23 mouse cellular contexts compared by ENCODE assay signal in the genomic region with DNA sequence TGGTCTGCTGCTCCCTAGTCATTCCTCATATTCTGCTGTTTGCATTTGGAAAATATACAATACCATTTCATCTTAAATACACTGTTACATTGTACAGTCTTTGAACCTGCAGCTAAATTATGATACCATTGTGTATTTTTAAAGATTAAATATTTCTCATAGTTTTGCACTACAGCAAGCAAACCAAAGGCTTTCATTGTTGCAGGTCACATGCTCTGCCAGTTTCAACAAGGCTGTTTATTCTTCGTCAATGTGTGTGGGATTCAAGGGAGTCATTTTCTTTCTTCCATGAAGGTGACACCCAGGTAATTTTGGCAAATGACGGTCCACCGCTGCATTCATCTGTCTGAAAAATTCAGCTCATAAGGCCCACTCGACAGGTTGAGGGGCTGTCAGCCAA.
DNase-seq lines count a peak whose midpoint lies in the region; ATAC-seq and TF ChIP-seq lines count a peak whose summit lies in the region.
"Had no signal": no experiment of that assay in that cellular context is flagged by ENCODE, and none has a peak within 500 bp of the region (broad histone marks: within the 10 kb centered on the region; RNA-seq: fewer than 3 reads in every experiment).

No protein-coding gene starts in this region.

- 86% methylated on average over 4 of the region's 4 CpGs for WGBS in heart, embryonic 11.5 days (ENCODE audit: insufficient replicate concordance)
- WGBS in stomach, embryonic 14.5 days: 36% methylated on average over 4 of the region's 4 CpGs
- 45% methylated on average over 4 of the region's 4 CpGs for WGBS in stomach, embryonic 15.5 days
- WGBS in stomach, postnatal 0 days: 24% methylated on average over 4 of the region's 4 CpGs

- no peak overlapping the region for H3K27ac ChIP-seq in heart, embryonic 11.5 days (ENCODE audit: low read depth, low read length)
- H3K27ac ChIP-seq in stomach, embryonic 14.5 days (ENCODE audit: low read length): peak overlapping the region; percentile 62; the same call in 1 of the 2 replicates
- peak overlapping the region; percentile 64 for H3K27ac ChIP-seq in stomach, embryonic 15.5 days
- H3K27ac ChIP-seq in stomach, postnatal 0 days (replicated peaks): no peak overlapping the region
- H3K27ac ChIP-seq: embryonic facial prominence, embryonic 12.5 days; forebrain, embryonic 10.5 days; forebrain, embryonic 12.5 days had no signal

- H3K9me3 ChIP-seq in heart, embryonic 11.5 days (replicated peaks; ENCODE audit: control insufficient read depth, low read length): no peaks in the 10 kb centered on the region
- H3K9me3 ChIP-seq in stomach, embryonic 14.5 days (ENCODE audit: control insufficient read depth, low read depth, low read length): no peaks in the 10 kb centered on the region
- no peaks in the 10 kb centered on the region for H3K9me3 ChIP-seq in stomach, embryonic 15.5 days
- H3K9me3 ChIP-seq in stomach, postnatal 0 days (ENCODE audit: control insufficient read depth, low read length): no peaks in the 10 kb centered on the region
- H3K9me3 ChIP-seq: embryonic facial prominence, embryonic 12.5 days; embryonic facial prominence, embryonic 15.5 days; forebrain, embryonic 10.5 days; forebrain, embryonic 12.5 days had no signal

- no peak overlapping the region for H3K4me2 ChIP-seq in heart, embryonic 11.5 days
- no peak overlapping the region for H3K4me2 ChIP-seq in stomach, embryonic 14.5 days (replicated peaks; ENCODE audit: low read depth, low read length)
- H3K4me2 ChIP-seq in stomach, embryonic 15.5 days: no peak overlapping the region
- no peak overlapping the region for H3K4me2 ChIP-seq in stomach, postnatal 0 days (replicated peaks; ENCODE audit: low read depth)
- H3K4me2 ChIP-seq: embryonic facial prominence, embryonic 12.5 days; embryonic facial prominence, embryonic 15.5 days; forebrain, embryonic 12.5 days had no signal

- no peaks in the 10 kb centered on the region for H3K4me1 ChIP-seq in heart, embryonic 11.5 days (ENCODE audit: control insufficient read depth, insufficient read depth, low read length)
- peaks cover 27% of the 10 kb centered on the region; the same call in 1 of the 2 replicates for H3K4me1 ChIP-seq in stomach, embryonic 14.5 days (ENCODE audit: control insufficient read depth, insufficient read depth, low read length)
- 0 out of 2 replicates have a peak, but pooled peaks cover 5% of the 10 kb centered on the region for H3K4me1 ChIP-seq in stomach, embryonic 15.5 days
- no peaks in the 10 kb centered on the region; the same call in 1 of the 2 replicates for H3K4me1 ChIP-seq in stomach, postnatal 0 days (replicated peaks; ENCODE audit: control insufficient read depth, insufficient read depth)
- H3K4me1 ChIP-seq: forebrain, embryonic 12.5 days had no signal

- H3K9ac ChIP-seq in heart, embryonic 11.5 days (ENCODE audit: low read depth, low read length): no peak overlapping the region
- no peak overlapping the region for H3K9ac ChIP-seq in stomach, embryonic 14.5 days (replicated peaks; ENCODE audit: low read depth, low read length)
- no peak overlapping the region for H3K9ac ChIP-seq in stomach, embryonic 15.5 days
- H3K9ac ChIP-seq in stomach, postnatal 0 days (ENCODE audit: low read length): no peak overlapping the region
- H3K9ac ChIP-seq: embryonic facial prominence, embryonic 12.5 days; embryonic facial prominence, embryonic 15.5 days; forebrain, embryonic 12.5 days had no signal

- DNase-seq in heart, adult 11 months: peak; percentile 78
- peak; percentile 51 for DNase-seq in stomach, postnatal 0 days (ENCODE audit: low spot score)
- DNase-seq in lung, postnatal 14 days: no peak
- no peak for DNase-seq in kidney, adult 18-20 months
- DNase-seq: adrenal gland, adult 8-10 months; adrenal gland, postnatal 14 days; adrenal gland, postnatal 36 days; cerebellum, adult 11-12 months; cerebellum, adult 2 months; cerebellum, adult 9-10 months; cerebellum, postnatal 14 days; cerebellum, postnatal 36 days; embryo, embryonic 11 days had no signal

- H3K27me3 ChIP-seq in heart, embryonic 11.5 days (ENCODE audit: control insufficient read depth, insufficient read depth, low read length): no peaks in the 10 kb centered on the region
- H3K27me3 ChIP-seq in stomach, embryonic 14.5 days (ENCODE audit: control insufficient read depth, insufficient read depth, low read length): no peaks in the 10 kb centered on the region
- no peaks in the 10 kb centered on the region for H3K27me3 ChIP-seq in stomach, embryonic 15.5 days (replicated peaks)
- no peaks in the 10 kb centered on the region for H3K27me3 ChIP-seq in stomach, postnatal 0 days (ENCODE audit: control insufficient read depth, insufficient read depth, low read length)
- H3K27me3 ChIP-seq: embryonic facial prominence, embryonic 12.5 days; embryonic facial prominence, embryonic 15.5 days; forebrain, embryonic 12.5 days had no signal

- no peak overlapping the region for H3K4me3 ChIP-seq in heart, embryonic 11.5 days (ENCODE audit: low read depth, low read length)
- H3K4me3 ChIP-seq in stomach, embryonic 14.5 days (ENCODE audit: low read depth, low read length): no peak overlapping the region
- no peak overlapping the region for H3K4me3 ChIP-seq in stomach, embryonic 15.5 days (replicated peaks)
- no peak overlapping the region for H3K4me3 ChIP-seq in stomach, postnatal 0 days (ENCODE audit: low read depth, low read length)
- H3K4me3 ChIP-seq: embryonic facial prominence, embryonic 12.5 days; embryonic facial prominence, embryonic 15.5 days; erythroblast, embryonic 14.5 days; forebrain, embryonic 10.5 days; forebrain, embryonic 12.5 days had no signal

- TF ChIP-seq CTCF in stomach, postnatal 0 days (IDR thresholded peaks at IDR 0.05; ENCODE audit: low read depth): no peak

- TF ChIP-seq EP300 in stomach, postnatal 0 days (optimal IDR thresholded peaks at IDR 0.05): no peak

- H3K36me3 ChIP-seq in heart, embryonic 11.5 days (ENCODE audit: control insufficient read depth, insufficient read depth, low read length): no peaks in the 10 kb centered on the region
- no peaks in the 10 kb centered on the region for H3K36me3 ChIP-seq in stomach, embryonic 14.5 days (ENCODE audit: control insufficient read depth, insufficient read depth, low read length)
- H3K36me3 ChIP-seq in stomach, embryonic 15.5 days: no peaks in the 10 kb centered on the region
- no peaks in the 10 kb centered on the region for H3K36me3 ChIP-seq in stomach, postnatal 0 days (ENCODE audit: control insufficient read depth, insufficient read depth, low read length)
- H3K36me3 ChIP-seq: embryonic facial prominence, embryonic 12.5 days; embryonic facial prominence, embryonic 15.5 days; forebrain, embryonic 10.5 days; forebrain, embryonic 12.5 days had no signal

- ATAC-seq in heart, embryonic 11.5 days (replicated peaks; ENCODE audit: insufficient number of reproducible peaks, low FRiP score, low TSS enrichment): no peak
- ATAC-seq in stomach, embryonic 14.5 days (ENCODE audit: insufficient number of reproducible peaks, insufficient read depth, low FRiP score, low read depth): peak; percentile 76
- ATAC-seq in stomach, embryonic 15.5 days (ENCODE audit: insufficient read depth, low FRiP score, low read depth): no peak; the same call in 1 of the 2 replicates
- peak; percentile 69 for ATAC-seq in stomach, postnatal 0 days (ENCODE audit: low FRiP score, low TSS enrichment)
- ATAC-seq: forebrain, embryonic 14.5 days; forebrain, embryonic 16.5 days had no signal

Comparison
In these comparisons a context has a peak if more than half of its experiments do, and no peak if none do; other contexts are left out.
1. ATAC-seq: peak in stomach, embryonic 14.5 days (single experiment) and stomach, postnatal 0 days (single experiment); none in heart, embryonic 11.5 days (single experiment) and stomach, embryonic 15.5 days (single experiment).
2. H3K27ac ChIP-seq: peak in stomach, embryonic 14.5 days (single experiment) and stomach, embryonic 15.5 days (single experiment); none in heart, embryonic 11.5 days (single experiment) and stomach, postnatal 0 days (single experiment).
3. DNase-seq: peak in heart, adult 11 months (single experiment) and stomach, postnatal 0 days (single experiment); none in lung, postnatal 14 days (single experiment) and kidney, adult 18-20 months (single experiment).